Mouse (Mus musculus) central nervous system, embryonic 11.5 days (tissue): Measurements from ENCODE around the gene Mtmr6. TPM values are rescaled to one million over a fixed set of nuclear protein-coding genes. Genes with fewer than 3 reads are reported as not detected.

Experiments used
- polyA plus RNA-seq: library from polyadenylated mRNA; depleted of rRNA; stranded (reverse); fragments of >200 nt; gene quantifications from 2 replicates; pipeline ENCODE4 v1.2.3, GENCODE M21; 2012; rRNA removed

The Mtmr6 gene
- polyA plus RNA-seq, result 22.7 and 29.7 TPM in 2 replicates

GRCm38 (mm10) chr14:60264990-60265876 lies at the start of gene Mtmr6:
Gene Mtmr6 (plus strand): TSS chr14:60265228.

GRCm38 (mm10) chr14:60251281-60252003 lies 13.6 kb upstream of the Mtmr6 start, which contains the start of the genes Nupl1 and Gm49336:
Gene Nupl1 (minus strand): TSS chr14:60251431.
Gene Gm49336 (minus strand): TSS chr14:60251507.

Other genes starting within 250 kb of the Mtmr6 start
- gene Atp8a2, start 68.0 kb upstream of the Mtmr6 start, polyA plus RNA-seq, result 2.6 and 3.3 TPM in 2 replicates
- 0.07 TPM in 1 of 2 replicates, not detected in the other for gene Nupl1, start 13.8 kb upstream of the Mtmr6 start, polyA plus RNA-seq
- gene Gm49336, start 13.7 kb upstream of the Mtmr6 start, polyA plus RNA-seq, result 38.7 and 55.3 TPM in 2 replicates
- gene Amer2, start 108.0 kb downstream of the Mtmr6 start, polyA plus RNA-seq, result 9.2 and 12.3 TPM in 2 replicates